ENCODE assay signal across 8 mouse cellular contexts in genomic region chr8:108714143-108714635, GRCm38 (mm10).
A peak's percentile ranks its signal among the peaks of the same experiment; 100 is the strongest.
DNase-seq lines count a peak whose midpoint lies in the region; ATAC-seq and TF ChIP-seq lines count a peak whose summit lies in the region.

No protein-coding gene starts in this region.

- H3K4me2 ChIP-seq in lung, embryonic 14.5 days = peak overlapping the region; percentile 97
- peak overlapping the region; percentile 94 for H3K4me2 ChIP-seq in embryonic facial prominence, embryonic 11.5 days (ENCODE audit: low read depth, low read length)
- H3K4me2 ChIP-seq in hindbrain, embryonic 15.5 days = peak overlapping the region; percentile 96
- peak overlapping the region; percentile 94 for H3K4me2 ChIP-seq in midbrain, embryonic 12.5 days (replicated peaks)

- ATAC-seq in lung, embryonic 14.5 days (ENCODE audit: insufficient read depth) = peak; percentile 15; the same call in 1 of the 2 replicates
- ATAC-seq in embryonic facial prominence, embryonic 11.5 days (replicated peaks; ENCODE audit: insufficient number of reproducible peaks, low FRiP score, low TSS enrichment, low read depth) = peak; percentile 27; the same call in 1 of the 2 replicates
- ATAC-seq in hindbrain, embryonic 15.5 days (ENCODE audit: low FRiP score, low read depth) = peak; percentile 60; the same call in 1 of the 2 replicates
- ATAC-seq in midbrain, embryonic 12.5 days (ENCODE audit: low FRiP score, low read depth) = no peak

- H3K9ac ChIP-seq in lung, embryonic 14.5 days = peak overlapping the region; percentile 94
- peak overlapping the region; percentile 92 for H3K9ac ChIP-seq in embryonic facial prominence, embryonic 11.5 days (replicated peaks; ENCODE audit: low read length)
- H3K9ac ChIP-seq in hindbrain, embryonic 15.5 days = peak overlapping the region; percentile 77
- peak overlapping the region; percentile 88 for H3K9ac ChIP-seq in midbrain, embryonic 12.5 days (replicated peaks)

- H3K36me3 ChIP-seq in lung, embryonic 14.5 days (ENCODE audit: insufficient read depth) = no peaks in the 10 kb centered on the region
- H3K36me3 ChIP-seq in embryonic facial prominence, embryonic 11.5 days (replicated peaks; ENCODE audit: control insufficient read depth, insufficient read depth, low read depth, low read length) = no peaks in the 10 kb centered on the region
- no peaks in the 10 kb centered on the region for H3K36me3 ChIP-seq in hindbrain, embryonic 15.5 days
- H3K36me3 ChIP-seq in midbrain, embryonic 12.5 days = no peaks in the 10 kb centered on the region

- H3K4me3 ChIP-seq in lung, embryonic 14.5 days (ENCODE audit: low read depth, low read length) = peak overlapping the region; percentile 77
- peak overlapping the region; percentile 82 for H3K4me3 ChIP-seq in embryonic facial prominence, embryonic 11.5 days (ENCODE audit: low read depth, low read length)
- peak overlapping the region; percentile 62 for H3K4me3 ChIP-seq in hindbrain, embryonic 15.5 days
- peak overlapping the region; percentile 73 for H3K4me3 ChIP-seq in midbrain, embryonic 12.5 days

- WGBS in lung, embryonic 14.5 days = 2% methylated on average over 21 of the region's 21 CpGs
- WGBS in embryonic facial prominence, embryonic 11.5 days = 2% methylated on average over 21 of the region's 21 CpGs
- 2% methylated on average over 21 of the region's 21 CpGs for whole genome bisulfite sequencing in hindbrain, embryonic 15.5 days
- WGBS in midbrain, embryonic 12.5 days = under 1% methylated on average over 21 of the region's 21 CpGs

- peak; percentile 48 for DNase-seq in lung, embryonic 14.5 days
- no peak for DNase-seq in lung, postnatal 14 days
- no peak for DNase-seq in embryonic facial prominence, embryonic 11.5 days (ENCODE audit: low spot score)
- no peak for DNase-seq in right cerebral cortex, postnatal 10 days (ENCODE audit: low spot score in 2 of 2)
- no peak for DNase-seq in layer of hippocampus, postnatal 36 days
- no peak for DNase-seq in layer of hippocampus, adult 18-20 months (ENCODE audit: low spot score in 2 of 2)

- no peak for TF ChIP-seq CTCF in lung, embryonic 14.5 days (IDR thresholded peaks at IDR 0.05; ENCODE audit: low read depth)

- H3K9me3 ChIP-seq in lung, embryonic 14.5 days (ENCODE audit: low read depth, low read length) = no peaks in the 10 kb centered on the region
- no peaks in the 10 kb centered on the region for H3K9me3 ChIP-seq in embryonic facial prominence, embryonic 11.5 days (replicated peaks; ENCODE audit: control insufficient read depth, low read length)
- H3K9me3 ChIP-seq in hindbrain, embryonic 15.5 days = no peaks in the 10 kb centered on the region
- H3K9me3 ChIP-seq in midbrain, embryonic 12.5 days = no peaks in the 10 kb centered on the region

- H3K4me1 ChIP-seq in lung, embryonic 14.5 days (ENCODE audit: insufficient read depth) = peaks cover 50% of the 10 kb centered on the region
- peaks cover 31% of the 10 kb centered on the region for H3K4me1 ChIP-seq in embryonic facial prominence, embryonic 11.5 days (ENCODE audit: control insufficient read depth, insufficient read depth, low read length)
- peaks cover 74% of the 10 kb centered on the region for H3K4me1 ChIP-seq in hindbrain, embryonic 15.5 days (replicated peaks)
- peaks cover 95% of the 10 kb centered on the region for H3K4me1 ChIP-seq in midbrain, embryonic 12.5 days

- no peaks in the 10 kb centered on the region for H3K27me3 ChIP-seq in lung, embryonic 14.5 days (ENCODE audit: insufficient read depth, low read length)
- no peaks in the 10 kb centered on the region for H3K27me3 ChIP-seq in embryonic facial prominence, embryonic 11.5 days (ENCODE audit: control insufficient read depth, insufficient read depth, low read length)
- peaks cover 12% of the 10 kb centered on the region for H3K27me3 ChIP-seq in hindbrain, embryonic 15.5 days
- H3K27me3 ChIP-seq in midbrain, embryonic 12.5 days = peaks cover 8% of the 10 kb centered on the region; the same call in 1 of the 2 replicates

- peak overlapping the region; percentile 96 for H3K27ac ChIP-seq in lung, embryonic 14.5 days (ENCODE audit: low read depth)
- H3K27ac ChIP-seq in embryonic facial prominence, embryonic 11.5 days (replicated peaks; ENCODE audit: low read depth, low read length) = peak overlapping the region; percentile 92
- peak overlapping the region; percentile 93 for H3K27ac ChIP-seq in hindbrain, embryonic 15.5 days (replicated peaks)
- peak overlapping the region; percentile 100 for H3K27ac ChIP-seq in midbrain, embryonic 12.5 days (replicated peaks)
